Mouse (Mus musculus): Measurements from ENCODE around the gene Upf2. TPM values are rescaled to one million over a fixed set of nuclear protein-coding genes. Genes with fewer than 3 reads are reported as not detected.

Gene Upf2
- polyA plus RNA-seq, 1 experiment from 2014 or later, result 9.5 TPM

- Histone ChIP-seq H3K9ac (no peak overlapping the region), H3K4me1 (peaks cover 11% of the 10 kb centered on the region), H3K4me3 (replicated peaks) (no peak overlapping the region), H3K9me3 (no peaks in the 10 kb centered on the region), H3K27me3 (replicated peaks) (0 out of 2 replicates have a peak, but pooled peaks cover 7% of the 10 kb centered on the region), H3K27ac (peak overlapping the region; percentile 71; the same call in 1 of the 2 replicates), H3K36me3 (no peaks in the 10 kb centered on the region), H3K4me2 (no peak overlapping the region)
- ATAC-seq (ENCODE audit: insufficient read depth, low FRiP score, low read depth), result no peak
- WGBS, result 68% methylated on average over 9 of the region's 9 CpGs
Observed at GRCm38 (mm10) chr2:6099443-6099842, 148.2 kb downstream of the Upf2 start.

DNA sequence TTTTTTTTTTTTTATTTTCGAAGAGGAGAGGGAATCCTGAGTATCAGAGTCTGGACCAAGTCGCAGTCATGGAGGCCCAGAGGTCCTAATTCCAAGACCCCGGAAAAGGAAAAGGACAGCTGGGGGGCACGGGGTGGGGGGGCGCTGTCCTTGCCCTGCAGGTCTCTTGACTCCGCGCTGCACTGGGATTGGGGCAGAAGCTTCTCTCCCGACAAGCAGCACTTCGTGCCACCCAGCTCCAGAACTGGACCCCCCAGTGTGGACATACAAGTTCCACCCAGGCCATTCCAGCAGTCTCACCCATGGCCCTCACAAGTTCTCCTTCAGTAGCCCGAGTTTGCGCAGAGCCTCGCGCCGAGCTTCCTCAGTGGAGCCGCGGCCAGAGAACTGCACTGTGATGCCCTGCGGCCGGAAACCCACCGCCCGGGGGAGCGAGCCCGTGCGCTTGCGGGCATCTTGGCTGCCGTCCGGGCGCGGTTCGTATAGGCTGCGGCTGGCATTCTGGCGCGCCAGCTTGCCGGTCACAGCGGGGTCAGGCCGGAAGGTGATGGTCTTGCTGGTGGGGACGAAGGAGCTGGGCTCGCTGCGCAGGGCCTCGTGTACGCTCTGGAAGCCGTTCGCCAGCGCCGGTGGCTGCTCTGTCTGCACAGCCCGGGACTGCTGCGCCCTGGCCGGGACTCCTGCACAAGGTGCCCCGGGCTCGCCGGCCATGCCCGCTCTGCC, 148.9 kb downstream of the Upf2 start:
- Histone ChIP-seq H3K27ac (peak overlapping the region; percentile 32; the same call in 1 of the 2 replicates), H3K9me3 (no peaks in the 10 kb centered on the region), H3K4me2 (peak overlapping the region; percentile 88), H3K9ac (peak overlapping the region; percentile 8; the same call in 1 of the 2 replicates), H3K4me1 (peaks cover 11% of the 10 kb centered on the region), H3K36me3 (no peaks in the 10 kb centered on the region), H3K4me3 (replicated peaks) (peak overlapping the region; percentile 44), H3K27me3 (replicated peaks) (0 out of 2 replicates have a peak, but pooled peaks cover 7% of the 10 kb centered on the region)
- 17% methylated on average over 51 of the region's 51 CpGs for WGBS
- ATAC-seq (ENCODE audit: insufficient read depth, low FRiP score, low read depth), result peak; percentile 36; the same call in 1 of the 2 replicates

DNA sequence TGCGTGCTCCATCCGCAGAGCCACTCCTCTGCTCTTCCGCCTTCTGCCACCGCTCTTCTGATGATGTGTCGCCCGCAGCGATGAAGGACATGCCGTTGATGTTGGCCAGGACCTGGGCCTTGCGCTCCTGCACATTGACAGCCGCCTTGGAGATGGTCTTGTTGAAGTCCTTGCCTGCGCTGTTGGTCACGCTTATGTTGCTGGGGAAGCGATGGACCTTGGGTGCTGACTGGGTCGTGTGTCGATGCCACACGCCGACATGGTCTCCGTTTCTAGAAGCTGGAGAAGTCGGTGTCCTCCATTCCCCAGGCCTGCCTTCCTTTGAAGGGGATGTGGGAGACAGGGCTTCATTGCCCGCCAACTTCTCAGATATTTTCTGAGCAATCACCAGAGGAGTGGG, 149.5 kb downstream of the Upf2 start:
- H3K4me2 ChIP-seq, result peak overlapping the region; percentile 88
- H3K4me1 ChIP-seq, result peaks cover 11% of the 10 kb centered on the region
- peak overlapping the region; percentile 44 for H3K4me3 ChIP-seq (replicated peaks)
- 0 out of 2 replicates have a peak, but pooled peaks cover 7% of the 10 kb centered on the region for H3K27me3 ChIP-seq (replicated peaks)
- H3K27ac ChIP-seq, result no peak overlapping the region
- no peak overlapping the region for H3K9ac ChIP-seq
- no peaks in the 10 kb centered on the region for H3K36me3 ChIP-seq
- ATAC-seq (ENCODE audit: insufficient read depth, low FRiP score, low read depth), result no peak
- 41% methylated on average over 20 of the region's 20 CpGs for WGBS
- H3K9me3 ChIP-seq, result no peaks in the 10 kb centered on the region

GRCm38 (mm10) chr2:6105437-6105836, 154.2 kb downstream of the Upf2 start:
- peaks cover 6% of the 10 kb centered on the region for H3K4me1 ChIP-seq
- no peaks in the 10 kb centered on the region for H3K36me3 ChIP-seq
- WGBS, result 82% methylated on average over 2 of the region's 2 CpGs
- no peaks in the 10 kb centered on the region for H3K9me3 ChIP-seq
- no peak overlapping the region for H3K4me2 ChIP-seq
- no peak overlapping the region for H3K4me3 ChIP-seq (replicated peaks)
- ATAC-seq (ENCODE audit: insufficient read depth, low FRiP score, low read depth), result no peak
- 0 out of 2 replicates have a peak, but pooled peaks cover 7% of the 10 kb centered on the region for H3K27me3 ChIP-seq (replicated peaks)
- no peak overlapping the region for H3K27ac ChIP-seq
- no peak overlapping the region for H3K9ac ChIP-seq

Other genes with a start within 250 kb of the Upf2 start
- gene Camk1d, start 237.0 kb upstream of the Upf2 start, polyA plus RNA-seq (2015; fragmentation: Nextera tagmentation; extraction: Ambion mirVana), result 17.9 and 18.4 TPM in 2 replicates
- 72.9 and 76.4 TPM in 2 replicates for gene Nudt5, start 106.5 kb upstream of the Upf2 start, polyA plus RNA-seq (2015; fragmentation: Nextera tagmentation; extraction: Ambion mirVana)
- gene Cdc123, start 106.3 kb upstream of the Upf2 start, polyA plus RNA-seq (2015; fragmentation: Nextera tagmentation; extraction: Ambion mirVana), result 277 and 297 TPM in 2 replicates
- 1.0 and 1.6 TPM in 2 replicates for gene Gm13199, start 88.5 kb upstream of the Upf2 start, polyA plus RNA-seq (2015; fragmentation: Nextera tagmentation; extraction: Ambion mirVana)
- 67.5 and 77.9 TPM in 2 replicates for gene Sec61a2, start 56.0 kb upstream of the Upf2 start, polyA plus RNA-seq (2015; fragmentation: Nextera tagmentation; extraction: Ambion mirVana)
- gene Dhtkd1, start 8.7 kb upstream of the Upf2 start, polyA plus RNA-seq (2015; fragmentation: Nextera tagmentation; extraction: Ambion mirVana), result 3.0 and 3.7 TPM in 2 replicates
- 29.0 and 32.8 TPM in 2 replicates for gene Proser2, start 178.7 kb downstream of the Upf2 start, polyA plus RNA-seq (2015; fragmentation: Nextera tagmentation; extraction: Ambion mirVana)